Mouse (Mus musculus) liver, postnatal 0 days (tissue): ENCODE measurements around the gene March1. TPM values are rescaled to one million over a fixed set of nuclear protein-coding genes. Genes with fewer than 3 reads are reported as not detected.

Source experiments
- ATAC-seq: fragments of 200-750 bp; cut with Nextera tagmentation; 2 replicates; pipeline ENCODE4 v1.8.0; 2017; ENCODE audit warnings: mild to moderate bottlenecking, moderate library complexity
- DNase-seq: peaks from one replicate; pipeline ENCODE4 v3.0.0-alpha.2; 2016
- H3K27ac ChIP-seq: fragments of 300-500 bp; sonication (generic); 2 replicates; pipeline ENCODE4 v1.5.1; 2014; ENCODE audit warnings: antibody characterized with exemption, moderate library complexity, mild to moderate bottlenecking, low read depth
- H3K27me3 ChIP-seq: fragments of 300-500 bp; sonication (generic); 2 replicates; pipeline ENCODE4 v1.6.1; 2014; ENCODE audit warnings: low read length, control low read depth, mixed read lengths; ENCODE audit not compliant: insufficient read depth
- H3K36me3 ChIP-seq: fragments of 300-500 bp; sonication (generic); replicated peaks from 2 replicates; pipeline ENCODE4 v1.6.1; 2014; ENCODE audit warnings: mild to moderate bottlenecking, control low read depth, low read length, moderate library complexity, mixed read lengths; ENCODE audit not compliant: insufficient read depth
- H3K4me1 ChIP-seq: fragments of 300-500 bp; sonication (generic); 2 replicates; pipeline ENCODE4 v1.6.1; 2014; ENCODE audit warnings: antibody characterized with exemption, mild to moderate bottlenecking, control low read depth; ENCODE audit not compliant: insufficient read depth
- H3K4me2 ChIP-seq: fragments of 300-500 bp; sonication (generic); 2 replicates; pipeline ENCODE4 v1.6.1; 2014; ENCODE audit warnings: low read depth, mild to moderate bottlenecking, low read length, moderate library complexity, mixed read lengths
- H3K4me3 ChIP-seq: fragments of 300-500 bp; sonication (generic); 2 replicates; pipeline ENCODE4 v1.5.1; 2014; ENCODE audit warnings: low read depth, low read length
- H3K9ac ChIP-seq: fragments of 300-500 bp; sonication (generic); replicated peaks from 2 replicates; pipeline ENCODE4 v1.6.1; 2014; ENCODE audit warnings: mild to moderate bottlenecking, moderate library complexity
- H3K9me3 ChIP-seq: fragments of 300-500 bp; sonication (generic); 2 replicates; pipeline ENCODE4 v1.6.1; 2016; ENCODE audit warnings: mild to moderate bottlenecking, control low read depth, low read length, mixed read lengths
- CTCF ChIP-seq: sonication (generic); IDR thresholded peaks from 2 replicates; pipeline ENCODE4 v1.5.1; 2016; ENCODE audit warnings: antibody characterized with exemption, low read depth
- EP300 ChIP-seq: IDR thresholded peaks from 2 replicates; pipeline ENCODE4 v1.6.1; 2016; ENCODE audit warnings: antibody characterized with exemption, low read depth, mild to moderate bottlenecking
- WGBS: fragments of 180-500 bp; shearing (Covaris S2); extraction: QIAGEN DNeasy Blood & Tissue Kit; methylation state at CpG from one replicate; pipeline ENCODE4 v1.1.7; 2014; ENCODE audit not compliant: insufficient replicate concordance; 5-methylcytosine and 5-hydroxymethylcytosine counted together
- polyA plus RNA-seq: library from polyadenylated mRNA; unstranded; fragments of >200 nt; fragmentation: Nextera tagmentation; extraction: Ambion mirVana; gene quantifications from 2 replicates; pipeline ENCODE4 v1.2.1, GENCODE M21; 2015

Gene March1
- polyA plus RNA-seq = 0.92 and 1.4 TPM in 2 replicates

GRCm38 (mm10) chr8:65617871-65618751, at the start of gene March1:
March1 (plus strand) TSS chr8:65617900.
- H3K9ac ChIP-seq = no peak within 1 kb of the TSS
- H3K9me3 ChIP-seq = no peaks in the 10 kb centered on the region
- H3K4me1 ChIP-seq = no peaks in the 10 kb centered on the region
- TF ChIP-seq EP300 (no peak), CTCF (no peak)
- H3K36me3 ChIP-seq = no peaks in the 10 kb centered on the region
- H3K4me2 ChIP-seq = no peak within 1 kb of the TSS
- WGBS = 3% methylated on average over 23 of the region's 23 CpGs
- H3K4me3 ChIP-seq = no peak within 1 kb of the TSS
- no peak within 1 kb of the TSS for H3K27ac ChIP-seq
- DNase-seq (no peak), ATAC-seq (no peak)
- H3K27me3 ChIP-seq = no peaks in the 10 kb centered on the region

DNA sequence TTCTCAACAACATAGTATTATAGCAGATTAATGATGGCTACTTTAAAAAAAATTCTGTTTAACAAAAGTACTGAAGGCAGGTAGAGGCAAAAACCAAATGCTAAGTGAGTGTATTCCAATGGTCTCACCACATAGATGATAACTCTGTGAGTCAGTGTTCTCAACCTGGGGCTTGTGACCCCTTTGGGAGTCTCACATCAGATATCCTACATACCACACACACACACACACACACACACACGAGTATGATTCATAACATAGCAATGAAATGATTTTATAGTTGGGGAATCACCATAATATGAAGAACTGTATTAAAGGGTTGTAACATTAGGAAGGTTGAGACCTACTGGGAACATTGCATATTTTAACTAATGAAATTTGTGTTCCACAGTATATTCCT, 30.8 kb upstream of the March1 start:
- no peak overlapping the region for H3K9ac ChIP-seq
- no peaks in the 10 kb centered on the region for H3K36me3 ChIP-seq
- no peaks in the 10 kb centered on the region; the same call in 1 of the 2 replicates for H3K9me3 ChIP-seq
- DNase-seq = no peak
- no peak overlapping the region for H3K4me2 ChIP-seq
- no peak overlapping the region for H3K4me3 ChIP-seq
- H3K27ac ChIP-seq = no peak overlapping the region
- ATAC-seq = no peak
- TF ChIP-seq EP300 = no peak
- TF ChIP-seq CTCF = no peak
- H3K4me1 ChIP-seq = no peaks in the 10 kb centered on the region
- no peaks in the 10 kb centered on the region for H3K27me3 ChIP-seq
- WGBS = 34% methylated on average over 1 of the region's 1 CpGs

DNA sequence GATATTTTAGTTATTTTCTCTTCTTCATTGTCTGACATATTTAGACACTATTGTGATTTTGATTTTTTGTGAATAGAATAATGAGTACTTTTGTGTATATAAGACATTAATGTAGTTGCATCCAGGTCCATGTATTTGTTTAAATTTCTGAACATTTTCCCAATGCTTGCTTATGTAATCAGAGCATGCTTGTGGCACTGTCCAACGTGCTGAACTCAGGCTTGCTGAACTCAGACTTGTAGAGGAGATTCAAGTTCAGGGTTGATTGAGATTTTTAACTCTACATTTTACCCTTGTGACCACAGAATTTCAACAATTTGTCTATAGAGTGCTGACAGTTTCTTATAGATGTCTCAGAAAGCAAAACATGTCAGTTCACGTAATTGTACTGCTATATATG, 14.5 kb upstream of the March1 start:
- Histone ChIP-seq H3K36me3 (no peaks in the 10 kb centered on the region), H3K4me1 (no peaks in the 10 kb centered on the region), H3K4me2 (no peak overlapping the region), H3K9ac (no peak overlapping the region), H3K9me3 (no peaks in the 10 kb centered on the region), H3K4me3 (no peak overlapping the region), H3K27me3 (no peaks in the 10 kb centered on the region), H3K27ac (no peak overlapping the region)
- ATAC-seq (no peak), DNase-seq (no peak)
- TF ChIP-seq CTCF (no peak), EP300 (no peak)
- 36% methylated on average over 2 of the region's 2 CpGs for WGBS

- no peaks in the 10 kb centered on the region for H3K9me3 ChIP-seq
- no peak overlapping the region for H3K27ac ChIP-seq
- WGBS = 67% methylated on average over 2 of the region's 2 CpGs
- DNase-seq = no peak
- H3K27me3 ChIP-seq = no peaks in the 10 kb centered on the region
- no peak overlapping the region for H3K4me2 ChIP-seq
- no peaks in the 10 kb centered on the region for H3K36me3 ChIP-seq
- TF ChIP-seq CTCF (no peak), EP300 (no peak)
- no peak for ATAC-seq
- H3K9ac ChIP-seq = no peak overlapping the region
- H3K4me1 ChIP-seq = no peaks in the 10 kb centered on the region
- no peak overlapping the region for H3K4me3 ChIP-seq
These were observed 8.2 kb upstream of the March1 start for GRCm38 (mm10) chr8:65609509-65609908.

GRCm38 (mm10) chr8:65618966-65619365, 1.3 kb downstream of the March1 start:
- 47% methylated on average over 7 of the region's 7 CpGs for WGBS

DNA sequence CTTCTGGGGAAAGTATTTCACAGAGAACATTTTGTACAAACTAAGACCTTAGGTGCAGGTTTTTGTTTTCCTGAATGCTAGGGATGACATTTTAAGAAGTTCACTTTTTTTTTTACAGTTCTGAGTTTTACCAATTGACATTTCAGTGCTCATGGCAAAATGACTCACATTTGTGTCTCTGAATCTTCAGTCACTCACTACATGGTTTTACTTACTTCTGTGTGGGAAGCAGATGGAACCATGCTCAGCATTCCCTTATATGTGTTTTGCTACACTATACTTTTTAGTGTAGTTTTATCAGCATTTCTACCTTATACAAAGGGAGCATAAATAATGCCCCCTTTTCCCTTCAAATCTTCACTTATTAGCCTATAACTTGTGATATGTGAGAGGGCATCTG, 27.2 kb downstream of the March1 start:
- no peaks in the 10 kb centered on the region for H3K36me3 ChIP-seq
- no peak overlapping the region for H3K9ac ChIP-seq
- no peak overlapping the region for H3K4me2 ChIP-seq
- ATAC-seq = no peak
- TF ChIP-seq EP300 (no peak), CTCF (no peak)
- no peak overlapping the region for H3K4me3 ChIP-seq
- no peak for DNase-seq
- H3K27ac ChIP-seq = no peak overlapping the region
- no peaks in the 10 kb centered on the region for H3K27me3 ChIP-seq
- no peaks in the 10 kb centered on the region for H3K4me1 ChIP-seq
- H3K9me3 ChIP-seq = no peaks in the 10 kb centered on the region

More at GRCm38 (mm10) chr8:65618966-65619365, 1.3 kb downstream of the March1 start:
- H3K36me3 ChIP-seq = no peaks in the 10 kb centered on the region
- no peaks in the 10 kb centered on the region for H3K27me3 ChIP-seq
- no peak overlapping the region for H3K27ac ChIP-seq
- H3K4me2 ChIP-seq = no peak overlapping the region
- H3K4me1 ChIP-seq = no peaks in the 10 kb centered on the region
- DNase-seq = no peak
- H3K9me3 ChIP-seq = no peaks in the 10 kb centered on the region
- H3K9ac ChIP-seq = no peak overlapping the region
- H3K4me3 ChIP-seq = no peak overlapping the region
- ATAC-seq = no peak
- no peak for TF ChIP-seq EP300
- TF ChIP-seq CTCF = no peak
